Mouse (Mus musculus) midbrain, embryonic 12.5 days (tissue): ENCODE results near the gene Htr5b. TPM values are rescaled to one million over a fixed set of nuclear protein-coding genes. Genes with fewer than 3 reads are reported as not detected.

ENCODE experiments used
- ATAC-seq: fragments of 200-750 bp; cut with Nextera tagmentation; 2 replicates; pipeline ENCODE4 v1.8.0; 2017; ENCODE audit warnings: low read depth, moderate TSS enrichment, moderate library complexity; ENCODE audit not compliant: low FRiP score
- H3K27ac ChIP-seq: fragments of 300-500 bp; sonication (generic); replicated peaks from 2 replicates; pipeline ENCODE4 v1.5.1; 2016; ENCODE audit warnings: mild to moderate bottlenecking
- H3K27me3 ChIP-seq: fragments of 300-500 bp; sonication (generic); 2 replicates; pipeline ENCODE4 v1.6.1; 2016; ENCODE audit warnings: mild to moderate bottlenecking
- H3K36me3 ChIP-seq: fragments of 300-500 bp; sonication (generic); 2 replicates; pipeline ENCODE4 v1.6.1; 2016
- H3K4me1 ChIP-seq: fragments of 300-500 bp; sonication (generic); 2 replicates; pipeline ENCODE4 v1.6.1; 2016
- H3K4me2 ChIP-seq: fragments of 300-500 bp; sonication (generic); replicated peaks from 2 replicates; pipeline ENCODE4 v1.6.1; 2016; ENCODE audit warnings: mild to moderate bottlenecking, moderate library complexity
- H3K4me3 ChIP-seq: fragments of 300-500 bp; sonication (generic); 2 replicates; pipeline ENCODE4 v1.5.1; 2016; ENCODE audit warnings: mild to moderate bottlenecking
- H3K9ac ChIP-seq: fragments of 300-500 bp; sonication (generic); replicated peaks from 2 replicates; pipeline ENCODE4 v1.6.1; 2016; ENCODE audit warnings: mild to moderate bottlenecking, moderate library complexity
- H3K9me3 ChIP-seq: fragments of 300-500 bp; sonication (generic); 2 replicates; pipeline ENCODE4 v1.6.1; 2016; ENCODE audit warnings: mild to moderate bottlenecking
- WGBS: fragments of 180-500 bp; shearing (Covaris S2); methylation state at CpG from one replicate; pipeline ENCODE4 v1.1.7; 2016; 5-methylcytosine and 5-hydroxymethylcytosine counted together
- polyA plus RNA-seq: library from polyadenylated mRNA; unstranded; fragments of >200 nt; fragmentation: Nextera tagmentation; extraction: Ambion mirVana; gene quantifications from 2 replicates; pipeline ENCODE4 v1.2.1, GENCODE M21; 2016

Gene Htr5b
- polyA plus RNA-seq: 0.20 and 0.38 TPM in 2 replicates

DNA sequence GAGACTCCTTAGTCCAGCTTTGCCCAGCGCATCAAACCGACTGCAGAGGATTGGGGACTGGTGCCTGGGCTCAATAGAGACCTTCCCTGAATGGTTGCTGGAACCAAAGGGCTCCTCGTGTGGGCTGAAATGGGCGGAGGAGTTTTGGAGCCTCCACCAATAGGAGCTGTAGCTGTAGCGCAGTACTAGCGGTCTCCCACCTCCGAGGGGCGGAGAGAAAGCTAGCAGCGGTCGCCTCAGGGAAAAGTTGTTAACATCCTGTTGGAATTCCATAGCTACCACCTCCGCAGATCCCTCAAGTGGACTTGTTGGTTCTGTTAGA lies at the start of gene Htr5b:
Gene Htr5b, minus strand, starts transcription at position 67 of the 322 bp plus-strand sequence.
- Histone ChIP-seq H3K9ac (no peak within 1 kb of the TSS), H3K27me3 (peaks cover 48% of the 10 kb centered on the region), H3K9me3 (no peaks in the 10 kb centered on the region), H3K4me3 (peak within 1 kb of the TSS; percentile 35), H3K4me2 (peak within 1 kb of the TSS; percentile 59), H3K27ac (no peak within 1 kb of the TSS), H3K4me1 (peaks cover 11% of the 10 kb centered on the region), H3K36me3 (no peaks in the 10 kb centered on the region)
- ATAC-seq: peak; percentile 91
- WGBS: 5% methylated on average over 11 of the region's 11 CpGs

DNA sequence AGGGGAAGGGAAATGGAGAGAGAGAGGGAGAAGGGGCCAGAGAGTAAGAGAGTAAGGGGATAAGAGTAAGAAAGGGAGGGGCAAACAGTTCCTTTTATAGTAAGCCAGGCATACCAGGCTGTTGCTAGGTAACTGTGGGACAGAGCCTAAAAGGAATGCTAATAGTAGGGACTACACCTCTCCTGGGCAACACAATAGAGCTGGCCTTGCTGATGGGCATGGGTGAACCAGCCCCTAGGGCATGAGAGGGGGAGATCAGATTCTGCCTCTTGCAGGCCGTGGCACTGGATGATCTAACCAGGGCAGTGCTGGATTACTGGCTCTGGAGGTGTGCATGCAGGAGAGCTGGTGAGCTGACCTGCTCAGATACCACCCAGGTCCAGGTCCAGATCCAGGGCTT lies 49.2 kb upstream of the Htr5b start:
- peak; percentile 23; the same call in 1 of the 2 replicates for ATAC-seq
- whole genome bisulfite sequencing: 17% methylated on average over 1 of the region's 1 CpGs

GRCm38 (mm10) chr1:121570522-121570921 lies 42.3 kb upstream of the Htr5b start:
- Histone ChIP-seq H3K4me3 (no peak overlapping the region), H3K9ac (no peak overlapping the region), H3K4me2 (no peak overlapping the region), H3K4me1 (peaks cover 8% of the 10 kb centered on the region), H3K9me3 (no peaks in the 10 kb centered on the region), H3K27me3 (no peaks in the 10 kb centered on the region), H3K27ac (no peak overlapping the region), H3K36me3 (peaks cover under 1% of the 10 kb centered on the region; the same call in 1 of the 2 replicates)
- WGBS: 88% methylated on average over 7 of the region's 7 CpGs
- no peak for ATAC-seq

More for the DNA sequence above, 49.2 kb upstream of the Htr5b start:
- no peak overlapping the region for H3K4me3 ChIP-seq
- H3K36me3 ChIP-seq: no peaks in the 10 kb centered on the region
- no peaks in the 10 kb centered on the region for H3K4me1 ChIP-seq
- no peaks in the 10 kb centered on the region for H3K27me3 ChIP-seq
- H3K9me3 ChIP-seq: no peaks in the 10 kb centered on the region
- no peak overlapping the region for H3K27ac ChIP-seq
- no peak overlapping the region for H3K9ac ChIP-seq
- H3K4me2 ChIP-seq: no peak overlapping the region

- peak within 1 kb of the TSS; percentile 58 for H3K9ac ChIP-seq
- ATAC-seq: peak; percentile 99
- H3K27me3 ChIP-seq: no peaks in the 10 kb centered on the region
- H3K4me3 ChIP-seq: peak within 1 kb of the TSS; percentile 57
- WGBS: 6% methylated on average over 51 of the region's 53 CpGs
- no peak within 1 kb of the TSS for H3K27ac ChIP-seq
- no peaks in the 10 kb centered on the region for H3K9me3 ChIP-seq
- H3K4me1 ChIP-seq: peaks cover 8% of the 10 kb centered on the region
- peak within 1 kb of the TSS; percentile 86 for H3K4me2 ChIP-seq
- peaks cover 26% of the 10 kb centered on the region for H3K36me3 ChIP-seq
These were observed 39.5 kb upstream of the Htr5b start, which contains the start of gene Ddx18 for GRCm38 (mm10) chr1:121567521-121568489. Gene Ddx18 (minus strand): TSS chr1:121567989.

GRCm38 (mm10) chr1:121557861-121558260 lies 29.6 kb upstream of the Htr5b start:
- Histone ChIP-seq H3K36me3 (peaks cover 93% of the 10 kb centered on the region), H3K4me3 (no peak overlapping the region), H3K27ac (no peak overlapping the region), H3K4me1 (no peaks in the 10 kb centered on the region), H3K9me3 (no peaks in the 10 kb centered on the region), H3K4me2 (no peak overlapping the region), H3K9ac (no peak overlapping the region), H3K27me3 (no peaks in the 10 kb centered on the region)
- WGBS: 95% methylated on average over 5 of the region's 5 CpGs
- no peak for ATAC-seq

DNA sequence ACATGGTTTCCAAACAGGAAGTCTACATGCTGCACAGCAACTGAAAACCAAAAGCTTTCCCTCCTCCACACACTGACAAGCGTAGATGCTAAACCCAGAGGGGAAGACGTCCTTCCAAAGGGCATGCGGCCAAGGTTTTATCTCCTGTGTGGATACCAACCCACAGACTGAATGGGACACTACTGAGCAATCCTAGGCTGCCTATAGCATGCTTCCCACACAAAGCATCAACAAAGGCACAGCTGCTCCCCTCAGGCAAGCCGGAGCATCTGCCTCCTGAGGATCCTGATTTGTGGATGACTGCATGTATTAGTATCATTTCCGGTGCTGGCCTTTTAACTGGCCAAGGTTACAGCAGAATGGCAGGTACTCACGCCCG lies 23.2 kb upstream of the Htr5b start:
- peaks cover 57% of the 10 kb centered on the region for H3K36me3 ChIP-seq
- no peaks in the 10 kb centered on the region for H3K4me1 ChIP-seq
- H3K9ac ChIP-seq: no peak overlapping the region
- H3K27me3 ChIP-seq: no peaks in the 10 kb centered on the region
- H3K4me2 ChIP-seq: no peak overlapping the region
- H3K4me3 ChIP-seq: no peak overlapping the region
- no peak overlapping the region for H3K27ac ChIP-seq
- WGBS: 82% methylated on average over 7 of the region's 7 CpGs
- no peaks in the 10 kb centered on the region for H3K9me3 ChIP-seq
- peak; percentile 60; the same call in 1 of the 2 replicates for ATAC-seq

GRCm38 (mm10) chr1:121550801-121551456 lies 22.7 kb upstream of the Htr5b start:
- no peak overlapping the region for H3K4me3 ChIP-seq
- 88% methylated on average over 16 of the region's 16 CpGs for WGBS
- H3K9me3 ChIP-seq: no peaks in the 10 kb centered on the region
- peaks cover 52% of the 10 kb centered on the region for H3K36me3 ChIP-seq
- H3K4me2 ChIP-seq: no peak overlapping the region
- H3K27me3 ChIP-seq: no peaks in the 10 kb centered on the region
- no peak overlapping the region for H3K27ac ChIP-seq
- ATAC-seq: 0 out of 2 replicates have a peak, but pooled peaks have one; percentile 1
- H3K9ac ChIP-seq: no peak overlapping the region
- H3K4me1 ChIP-seq: no peaks in the 10 kb centered on the region

DNA sequence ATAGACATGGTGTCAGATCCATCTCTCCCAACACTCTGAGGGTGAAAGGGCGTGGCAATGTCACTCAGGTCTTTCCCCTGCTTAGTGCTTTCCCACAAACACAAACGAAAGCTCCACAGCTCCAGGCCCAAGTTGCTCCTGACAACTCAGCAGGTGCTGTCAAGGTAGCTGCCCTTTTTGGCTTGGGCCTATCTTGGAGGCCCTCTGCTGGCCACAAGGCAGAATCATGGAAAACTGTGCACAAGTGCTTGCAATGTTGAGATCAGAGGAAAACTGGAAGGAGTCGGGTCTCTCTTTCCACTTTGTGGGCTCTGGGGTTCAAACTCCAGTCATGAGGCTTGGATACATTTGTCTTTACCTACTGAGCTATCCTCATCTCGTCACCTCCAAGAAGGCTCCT lies 21.2 kb upstream of the Htr5b start:
- H3K4me1 ChIP-seq: no peaks in the 10 kb centered on the region
- H3K4me3 ChIP-seq: no peak overlapping the region
- peaks cover 37% of the 10 kb centered on the region for H3K36me3 ChIP-seq
- H3K27ac ChIP-seq: no peak overlapping the region
- WGBS: 74% methylated on average over 4 of the region's 4 CpGs
- no peak overlapping the region for H3K9ac ChIP-seq
- no peak for ATAC-seq
- no peaks in the 10 kb centered on the region for H3K9me3 ChIP-seq
- no peaks in the 10 kb centered on the region for H3K27me3 ChIP-seq
- no peak overlapping the region for H3K4me2 ChIP-seq

DNA sequence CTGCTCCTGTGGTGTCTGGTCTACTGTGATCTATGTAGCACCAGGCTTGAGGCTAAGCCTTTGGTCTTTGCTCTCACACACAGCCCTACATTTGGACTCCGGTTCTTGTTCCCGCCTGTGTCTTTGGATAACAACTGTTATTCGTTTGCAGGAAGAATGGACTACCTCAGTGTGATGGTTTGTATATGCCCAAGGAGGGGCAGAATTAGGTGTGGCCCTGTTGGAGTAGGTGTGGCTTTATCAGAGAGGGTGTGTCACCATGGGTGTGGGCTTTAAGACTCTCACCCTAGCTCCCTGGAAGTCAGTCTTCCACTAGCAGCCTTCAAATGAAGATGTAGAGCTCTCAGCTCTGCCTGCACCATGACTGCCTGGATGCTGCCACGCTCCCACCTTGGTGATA lies 20.4 kb upstream of the Htr5b start:
- H3K9me3 ChIP-seq: no peaks in the 10 kb centered on the region
- H3K4me3 ChIP-seq: no peak overlapping the region
- peaks cover 31% of the 10 kb centered on the region for H3K36me3 ChIP-seq
- H3K27ac ChIP-seq: no peak overlapping the region
- no peak overlapping the region for H3K9ac ChIP-seq
- no peak overlapping the region for H3K4me2 ChIP-seq
- H3K4me1 ChIP-seq: no peaks in the 10 kb centered on the region
- no peak for ATAC-seq
- WGBS: 91% methylated on average over 4 of the region's 4 CpGs
- H3K27me3 ChIP-seq: no peaks in the 10 kb centered on the region

GRCm38 (mm10) chr1:121546844-121547243 lies 18.6 kb upstream of the Htr5b start:
- 73% methylated on average over 2 of the region's 2 CpGs for WGBS
- no peak for ATAC-seq
- Histone ChIP-seq H3K27me3 (no peaks in the 10 kb centered on the region), H3K9ac (no peak overlapping the region), H3K9me3 (no peaks in the 10 kb centered on the region), H3K4me1 (no peaks in the 10 kb centered on the region), H3K36me3 (peaks cover 15% of the 10 kb centered on the region; the same call in 1 of the 2 replicates), H3K4me2 (no peak overlapping the region), H3K4me3 (no peak overlapping the region), H3K27ac (no peak overlapping the region)

GRCm38 (mm10) chr1:121540361-121540760 lies 12.1 kb upstream of the Htr5b start:
- Histone ChIP-seq H3K4me2 (no peak overlapping the region), H3K4me3 (no peak overlapping the region), H3K9me3 (no peaks in the 10 kb centered on the region), H3K27me3 (no peaks in the 10 kb centered on the region), H3K4me1 (no peaks in the 10 kb centered on the region), H3K27ac (no peak overlapping the region), H3K9ac (no peak overlapping the region), H3K36me3 (no peaks in the 10 kb centered on the region)
- WGBS: 71% methylated on average over 8 of the region's 8 CpGs
- ATAC-seq: no peak

DNA sequence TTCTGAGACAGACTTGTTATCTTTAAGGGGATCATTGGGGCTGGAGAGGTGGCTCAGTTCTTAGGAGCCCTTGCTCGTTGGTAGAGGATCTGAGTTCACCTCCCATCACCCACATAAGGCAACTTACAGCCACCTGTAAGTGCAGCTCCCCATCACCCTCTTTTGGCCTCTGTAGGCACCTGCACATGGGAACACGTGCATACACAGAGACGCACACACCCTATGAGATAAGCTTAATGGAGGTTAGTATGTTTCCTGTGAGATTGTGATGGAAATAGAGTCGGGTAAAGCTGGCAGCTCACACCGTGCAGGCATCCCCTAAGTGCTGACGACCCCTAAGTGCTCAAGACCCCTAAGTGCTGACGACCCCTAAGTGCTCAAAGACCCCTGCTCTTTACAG lies 3.2 kb upstream of the Htr5b start:
- WGBS: 72% methylated on average over 7 of the region's 7 CpGs
- Histone ChIP-seq H3K4me2 (no peak overlapping the region), H3K9me3 (no peaks in the 10 kb centered on the region), H3K36me3 (no peaks in the 10 kb centered on the region), H3K27me3 (peaks cover 38% of the 10 kb centered on the region), H3K4me3 (no peak overlapping the region), H3K4me1 (peaks cover 11% of the 10 kb centered on the region), H3K9ac (no peak overlapping the region), H3K27ac (no peak overlapping the region)
- no peak for ATAC-seq
